Mouse (Mus musculus): ENCODE measurements at regions not wholly inside any gene's neighbourhood (a gene's known extent, or its start where the extent isn't known, plus 50 kb on each side); places are given as distances from the start of the nearest gene placed in this dataset.
"Not testable (repeated sequence)": the region's sequence is repeated elsewhere in the genome, so short reads cannot be mapped to it uniquely, and the experiment has no call there.

DNA sequence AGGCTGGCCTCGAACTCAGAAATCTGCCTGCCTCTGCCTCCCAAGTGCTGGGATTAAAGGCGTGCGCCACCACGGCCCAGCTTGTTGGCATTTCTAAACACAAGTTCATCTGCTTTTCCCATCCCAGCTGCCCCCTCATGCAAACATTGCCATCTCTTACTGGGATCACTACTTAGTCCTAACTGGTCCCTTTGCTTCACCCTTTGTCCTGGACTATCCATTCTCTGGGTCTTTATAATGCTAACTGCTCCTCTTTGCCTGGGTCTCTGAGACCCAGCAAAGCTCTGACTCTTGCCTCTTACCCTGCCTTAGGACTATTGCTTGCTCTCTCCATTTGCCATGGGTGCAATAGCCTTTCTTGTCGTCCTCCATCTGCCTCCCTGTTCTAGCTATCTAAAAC, 103.7 kb downstream of the Dad1 start:
- DNase-seq (ENCODE audit: low read depth in 1 of 2, low spot score in 2 of 2) = no peak

- no peak for DNase-seq (ENCODE audit: low read depth in 1 of 2, low spot score in 2 of 2)
Measured at GRCm38 (mm10) chr14:54148626-54149025, 105.3 kb downstream of the Dad1 start.

DNA sequence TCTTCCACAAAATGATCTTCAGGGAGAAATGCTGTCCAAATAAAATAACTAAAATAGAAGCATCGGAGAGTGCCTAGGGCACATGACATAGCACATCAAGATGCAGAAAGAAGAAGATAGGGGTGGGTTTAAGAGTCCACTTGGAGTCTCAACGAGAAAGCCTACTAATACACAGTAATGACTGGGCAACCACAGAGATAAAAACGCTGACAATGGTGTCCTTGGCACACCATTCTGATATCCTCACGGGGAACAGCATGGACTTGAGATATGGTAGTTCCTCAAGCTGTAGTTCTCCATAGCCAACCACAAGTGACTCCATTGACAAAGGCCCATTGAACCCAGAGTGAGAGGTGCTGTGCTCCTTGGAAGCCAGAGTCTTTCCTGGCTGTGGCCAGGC, 105.8 kb downstream of the Dad1 start:
- no peak for DNase-seq (ENCODE audit: low read depth in 1 of 2, low spot score in 2 of 2)

DNA sequence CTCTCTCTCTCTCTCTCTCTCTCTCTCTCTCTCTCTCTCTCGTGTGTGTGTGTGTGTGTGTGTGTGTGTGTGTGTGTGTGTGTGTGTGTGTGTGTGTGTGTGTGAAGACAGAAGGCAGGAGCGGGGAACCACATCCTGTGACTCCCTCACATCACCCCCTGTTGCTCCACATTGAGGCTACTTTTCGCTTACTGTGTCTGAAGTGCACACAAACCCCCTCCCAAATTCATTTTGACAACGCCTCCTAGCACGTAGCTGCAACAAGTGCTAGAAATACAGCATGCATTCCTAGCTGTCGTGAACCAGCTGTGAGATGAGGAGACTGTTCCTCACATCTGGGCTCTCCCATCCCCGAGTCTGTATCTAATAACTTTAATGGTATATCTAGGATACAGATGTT, 106.4 kb downstream of the Dad1 start:
- no peak for DNase-seq (ENCODE audit: low read depth in 1 of 2, low spot score in 2 of 2)

GRCm38 (mm10) chr14:54145743-54146741, 107.9 kb downstream of the Dad1 start:
- no peak for DNase-seq (ENCODE audit: low read depth in 1 of 2, low spot score in 2 of 2)

GRCm38 (mm10) chr14:54143828-54144227, 110.1 kb downstream of the Dad1 start:
- no peak for DNase-seq (ENCODE audit: low read depth in 1 of 2, low spot score in 2 of 2)

DNA sequence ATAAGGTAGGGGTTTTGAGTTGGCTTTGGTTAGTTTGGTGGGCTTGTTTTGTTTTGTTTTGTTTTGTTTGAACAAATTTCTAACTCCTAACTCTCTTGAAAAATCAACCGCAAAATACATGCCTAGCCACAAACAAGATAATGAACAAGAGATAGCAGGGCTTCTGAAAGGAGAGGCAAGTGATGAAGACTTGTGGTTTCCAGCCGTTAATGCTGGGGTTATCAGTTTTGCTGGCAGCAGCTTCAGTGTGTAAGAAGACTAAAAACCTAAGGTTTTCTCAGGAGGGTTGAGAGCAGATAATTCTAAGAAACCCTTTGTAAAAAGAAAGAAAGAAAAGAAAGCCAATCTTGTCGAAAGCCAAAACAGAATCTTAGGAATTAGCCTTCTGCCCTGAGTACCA, 115.6 kb downstream of the Dad1 start:
- no peak for DNase-seq (ENCODE audit: low read depth in 1 of 2, low spot score in 2 of 2)

DNA sequence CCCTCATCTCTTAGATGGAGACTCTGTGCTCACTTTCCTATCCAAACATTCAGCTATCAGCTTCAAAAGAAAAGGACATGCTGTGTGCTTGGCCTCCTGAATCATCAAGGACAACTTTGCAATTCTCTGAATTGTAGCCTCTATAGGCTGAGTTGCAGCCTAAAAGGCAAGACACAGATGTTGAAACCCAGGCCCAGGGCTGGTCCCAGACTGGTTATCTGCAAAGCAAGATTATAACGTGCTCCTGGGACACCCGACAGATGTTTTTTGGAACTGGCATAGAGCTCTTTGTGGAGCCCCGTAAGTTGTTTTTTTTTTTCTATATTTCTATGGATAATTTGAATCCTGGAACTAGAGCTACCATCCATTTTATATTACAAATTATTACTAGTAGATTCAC, 117.4 kb downstream of the Dad1 start:
- no peak for DNase-seq (ENCODE audit: low read depth in 1 of 2, low spot score in 2 of 2)

GRCm38 (mm10) chr14:54128334-54128733, 125.6 kb downstream of the Dad1 start:
- no peak for DNase-seq (ENCODE audit: low read depth in 1 of 2, low spot score in 2 of 2)

GRCm38 (mm10) chr14:54125510-54125909, 128.4 kb downstream of the Dad1 start:
- DNase-seq (ENCODE audit: low read depth in 1 of 2, low spot score in 2 of 2) = no peak

- DNase-seq (ENCODE audit: low read depth in 1 of 2, low spot score in 2 of 2) = no peak
Measured at GRCm38 (mm10) chr14:54121973-54122372, 131.9 kb downstream of the Dad1 start.

DNA sequence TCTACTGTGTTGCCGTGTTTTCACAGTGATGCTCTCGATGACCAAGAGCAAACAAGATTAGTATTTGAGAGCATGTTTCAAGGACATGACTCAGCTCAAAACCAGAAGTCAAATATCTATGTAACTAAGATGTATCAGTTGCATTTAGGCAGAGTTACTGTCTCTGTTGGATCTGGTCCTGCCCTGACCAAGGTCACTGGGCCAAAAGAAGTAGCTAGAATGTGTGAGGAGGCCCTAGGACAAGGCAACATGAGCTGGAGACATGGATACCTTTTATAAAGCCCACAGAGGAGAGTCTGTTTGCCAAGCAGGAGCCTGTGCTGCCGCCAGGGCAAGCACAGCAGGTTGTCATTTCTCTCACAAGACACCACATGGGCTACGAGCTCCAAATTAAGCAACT, 132.6 kb downstream of the Dad1 start:
- DNase-seq (ENCODE audit: low read depth in 1 of 2, low spot score in 2 of 2) = no peak

- DNase-seq (ENCODE audit: low read depth in 1 of 2, low spot score in 2 of 2) = no peak
Measured at GRCm38 (mm10) chr14:54120194-54120593, 133.7 kb downstream of the Dad1 start.

DNA sequence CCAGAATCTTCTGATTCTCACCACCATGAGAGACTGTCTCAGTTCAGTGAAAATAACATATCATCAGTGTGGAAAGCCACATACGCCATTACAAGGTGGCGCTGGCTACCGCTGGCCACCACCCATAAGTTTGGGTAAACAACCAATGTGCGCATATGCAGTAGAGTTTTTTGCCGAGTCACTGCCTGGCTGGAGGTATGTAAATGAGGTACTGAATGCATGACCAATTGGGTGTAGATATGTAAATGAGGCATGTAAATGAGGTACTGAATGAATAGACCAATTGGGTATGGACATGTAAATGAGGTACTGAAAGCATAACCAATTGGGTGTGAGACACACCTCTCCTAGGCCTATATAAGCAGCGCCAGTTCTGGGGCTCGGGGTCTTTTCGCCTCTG, 136.3 kb downstream of the Dad1 start:
- not testable (repeated sequence) for DNase-seq (ENCODE audit: low read depth in 1 of 2, low spot score in 2 of 2)

GRCm38 (mm10) chr14:54113216-54113615, 140.7 kb downstream of the Dad1 start:
- DNase-seq (ENCODE audit: low read depth in 1 of 2, low spot score in 2 of 2) = no peak

GRCm38 (mm10) chr14:54110971-54111370, 142.9 kb downstream of the Dad1 start:
- no peak for DNase-seq (ENCODE audit: low read depth in 1 of 2, low spot score in 2 of 2)

DNA sequence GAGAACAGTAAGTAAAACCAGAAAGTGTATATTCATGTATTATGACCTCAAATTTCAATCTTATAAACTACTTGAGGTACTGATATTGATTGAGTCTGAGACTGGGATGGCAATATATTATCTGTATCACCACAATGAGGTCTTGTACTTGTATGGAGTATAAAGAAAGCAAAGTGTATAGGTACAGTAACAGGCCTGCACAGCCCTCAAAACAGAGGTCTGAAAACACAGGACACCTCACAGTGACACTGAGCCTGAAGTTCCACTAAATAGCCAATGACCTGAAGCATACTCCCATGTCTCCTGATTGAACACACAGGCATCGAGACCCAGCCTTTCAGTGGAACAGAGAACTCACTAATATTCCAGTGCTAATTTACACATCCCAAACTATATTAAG, 144.8 kb downstream of the Dad1 start:
- no peak for DNase-seq (ENCODE audit: low read depth in 1 of 2, low spot score in 2 of 2)

DNA sequence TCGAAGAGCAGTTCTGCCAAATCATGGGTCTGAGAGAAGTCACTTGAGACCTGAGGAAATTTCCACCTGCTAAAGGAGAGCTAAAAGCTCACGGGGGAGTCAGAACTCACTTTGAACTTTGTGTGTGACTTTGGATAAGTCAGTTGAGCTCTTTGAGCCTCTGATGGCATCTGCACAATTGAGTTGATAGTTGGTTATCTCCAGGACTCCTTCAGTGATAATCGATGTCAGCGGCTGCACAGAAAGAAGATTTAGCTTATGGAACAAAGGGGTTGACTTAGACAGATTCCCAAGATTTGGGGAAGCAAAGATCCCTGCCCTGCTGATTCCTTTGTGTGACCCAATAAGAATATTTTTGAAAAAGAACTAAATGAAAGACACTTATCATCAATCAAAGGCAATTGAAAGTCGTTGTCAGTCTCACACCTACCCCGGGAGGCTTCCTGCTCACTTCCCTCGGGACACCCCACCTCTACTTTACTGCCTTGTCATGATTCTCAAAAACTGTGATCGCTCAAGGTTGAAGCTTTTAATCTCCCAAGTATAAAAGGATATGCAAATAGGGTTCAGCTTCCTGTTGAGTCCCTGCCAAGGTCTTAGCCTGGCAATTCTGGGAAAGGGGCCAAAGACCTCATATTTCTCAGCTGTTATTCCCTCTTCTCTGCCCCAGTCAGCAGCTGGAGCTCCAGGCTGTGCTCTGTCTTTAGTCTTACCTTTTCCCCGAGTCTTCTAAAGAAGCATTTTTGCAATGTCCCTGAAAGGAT, 145.4 kb downstream of the Dad1 start:
- no peak for DNase-seq (ENCODE audit: low read depth in 1 of 2, low spot score in 2 of 2)

DNA sequence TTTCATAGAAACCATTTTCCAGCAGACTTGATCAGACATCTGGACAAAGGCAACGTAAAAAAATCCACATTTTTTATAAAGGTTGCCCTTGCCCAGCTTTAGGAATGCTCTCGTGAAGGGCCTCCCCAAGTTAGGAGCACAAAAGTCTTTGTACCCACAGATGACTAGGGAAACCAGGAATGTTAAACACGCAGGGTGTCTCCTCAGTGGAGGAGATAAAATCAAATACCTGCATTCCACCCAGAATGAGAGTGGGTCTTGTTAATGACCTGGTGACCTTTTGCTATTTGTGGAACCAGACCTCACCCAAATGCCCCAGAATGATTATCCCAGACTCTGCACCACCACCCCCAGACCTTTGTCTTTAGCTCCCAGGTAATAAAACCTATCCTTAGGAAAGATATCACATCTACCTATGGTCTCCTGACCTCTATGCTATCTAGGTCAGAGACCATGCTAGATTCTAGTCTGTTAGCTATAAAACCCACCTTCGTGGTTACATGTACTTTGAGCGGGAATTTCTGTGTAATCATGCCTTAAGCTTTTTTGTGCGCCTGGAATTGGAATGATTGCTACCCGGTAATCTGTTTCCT, 146.6 kb downstream of the Dad1 start:
- no peak for DNase-seq (ENCODE audit: low read depth in 1 of 2, low spot score in 2 of 2)

- no peak for DNase-seq (ENCODE audit: low read depth in 1 of 2, low spot score in 2 of 2)
Measured at GRCm38 (mm10) chr14:54104243-54104642, 149.7 kb downstream of the Dad1 start.

DNA sequence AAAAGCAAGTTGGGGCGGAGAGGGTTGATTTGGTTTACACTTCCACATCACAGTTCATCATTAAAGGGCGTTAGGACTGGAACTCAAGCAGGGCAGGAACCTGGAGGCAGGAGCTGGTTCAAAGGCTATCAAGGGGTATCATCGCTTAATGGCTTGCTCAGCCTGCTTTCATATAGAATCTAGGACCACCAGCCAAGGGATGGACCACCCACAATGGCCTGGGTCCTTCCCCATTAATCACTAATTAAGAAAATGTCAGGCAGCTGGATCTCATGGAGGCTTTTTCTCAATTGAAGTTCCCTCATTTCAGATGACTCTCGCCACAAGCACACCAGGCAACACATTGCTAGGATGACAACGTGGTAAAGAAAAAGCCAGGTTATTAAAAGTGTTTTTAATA, 150.4 kb downstream of the Dad1 start:
- DNase-seq (ENCODE audit: low read depth in 1 of 2, low spot score in 2 of 2) = no peak

GRCm38 (mm10) chr14:54103115-54103514, 150.8 kb downstream of the Dad1 start:
- no peak for DNase-seq (ENCODE audit: low read depth in 1 of 2, low spot score in 2 of 2)
